Mouse (Mus musculus) heart, postnatal 0 days (tissue): ENCODE results near the gene Ctdnep1. TPM values are rescaled to one million over a fixed set of nuclear protein-coding genes. Genes with fewer than 3 reads are reported as not detected.

Experiments
- ATAC-seq: fragments of 200-750 bp; cut with Nextera tagmentation; 2 replicates; pipeline ENCODE4 v1.8.0; 2017; ENCODE audit warnings: low read depth, moderate number of reproducible peaks, moderate library complexity; ENCODE audit not compliant: insufficient read depth
- DNase-seq: peaks from one replicate; pipeline ENCODE4 v3.0.0-alpha.2; 2016; ENCODE audit warnings: low spot score
- H3K27ac ChIP-seq: fragments of 300-500 bp; sonication (generic); 2 replicates; pipeline ENCODE4 v1.5.1; 2014; ENCODE audit warnings: low read depth, mild to moderate bottlenecking
- H3K27me3 ChIP-seq: fragments of 300-500 bp; sonication (generic); 2 replicates; pipeline ENCODE4 v1.6.1; 2014; ENCODE audit warnings: low read length, mixed read lengths; ENCODE audit not compliant: control insufficient read depth, insufficient read depth
- H3K36me3 ChIP-seq: fragments of 300-500 bp; sonication (generic); replicated peaks from 2 replicates; pipeline ENCODE4 v1.6.1; 2014; ENCODE audit warnings: low read length, mixed read lengths; ENCODE audit not compliant: control insufficient read depth, insufficient read depth
- H3K4me1 ChIP-seq: fragments of 300-500 bp; sonication (generic); 2 replicates; pipeline ENCODE4 v1.6.1; 2014; ENCODE audit warnings: antibody characterized with exemption; ENCODE audit not compliant: control insufficient read depth, insufficient read depth
- H3K4me2 ChIP-seq: fragments of 300-500 bp; sonication (generic); 2 replicates; pipeline ENCODE4 v1.6.1; 2014; ENCODE audit warnings: low read depth, mild to moderate bottlenecking, low read length, moderate library complexity
- H3K4me3 ChIP-seq: fragments of 300-500 bp; sonication (generic); 2 replicates; pipeline ENCODE4 v1.5.1; 2014; ENCODE audit warnings: low read depth, low read length
- H3K9ac ChIP-seq: fragments of 300-500 bp; sonication (generic); replicated peaks from 2 replicates; pipeline ENCODE4 v1.6.1; 2014; ENCODE audit warnings: low read depth, low read length, mixed read lengths
- H3K9me3 ChIP-seq: fragments of 300-500 bp; sonication (generic); replicated peaks from 2 replicates; pipeline ENCODE4 v1.6.1; 2016; ENCODE audit warnings: low read length; ENCODE audit not compliant: control insufficient read depth
- CTCF ChIP-seq: IDR thresholded peaks from 2 replicates; pipeline ENCODE4 v1.5.1; 2016; ENCODE audit warnings: antibody characterized with exemption, control low read depth, low read depth
- EP300 ChIP-seq: IDR thresholded peaks from 2 replicates; pipeline ENCODE4 v1.6.1; 2016; ENCODE audit warnings: antibody characterized with exemption, low read depth
- WGBS: fragments of 180-500 bp; shearing (Covaris S2); extraction: QIAGEN DNeasy Blood & Tissue Kit; methylation state at CpG from one replicate; pipeline ENCODE4 v1.1.7; 2014; 5-methylcytosine and 5-hydroxymethylcytosine counted together
- polyA plus RNA-seq: library from polyadenylated mRNA; unstranded; fragments of >200 nt; fragmentation: Nextera tagmentation; extraction: Ambion mirVana; gene quantifications from 2 replicates; pipeline ENCODE4 v1.2.1, GENCODE M21; 2015
- total RNA-seq: library from RNA; depleted of rRNA; stranded (reverse); fragments of >200 nt; gene quantifications from 2 replicates; pipeline ENCODE4 v1.2.3, GENCODE M21; 2014; ENCODE audit warnings: low replicate concordance

Ctdnep1 gene
- total and polyA plus RNA-seq, 2 experiments from 2014 or later: 24.8 to 45.6 TPM

DNA sequence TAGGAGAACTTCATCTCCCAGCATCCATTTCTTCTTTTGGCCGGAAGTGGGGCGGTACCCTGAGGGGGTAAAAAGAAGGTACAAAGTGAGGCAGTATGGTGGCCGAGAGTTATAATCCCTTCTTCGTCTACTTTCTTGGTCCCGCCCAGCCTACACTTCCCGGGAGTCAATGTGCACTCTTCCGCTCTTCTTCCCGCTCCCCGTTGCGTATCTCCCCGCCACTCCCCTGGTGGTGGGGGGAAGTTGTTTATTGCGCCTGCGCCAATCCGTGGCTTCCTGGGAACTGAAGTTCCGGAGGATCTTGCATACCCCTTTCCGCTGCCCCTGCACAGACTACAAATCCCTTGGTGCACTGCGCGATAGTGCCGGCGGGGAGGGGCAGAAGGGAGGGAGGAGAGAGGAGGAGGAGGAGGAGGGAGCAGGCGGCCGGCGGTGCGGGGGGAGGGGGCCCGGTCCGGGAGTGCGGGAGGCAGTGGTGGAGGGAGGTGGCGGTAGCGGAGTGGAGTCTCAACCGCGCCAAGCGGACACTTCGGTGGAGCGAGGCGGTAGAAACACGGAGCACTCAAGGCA lies 14.5 kb downstream of the Ctdnep1 start, which contains the start of gene Phf23:
Gene Phf23, plus strand, starts transcription at position 387 of the 570 bp plus-strand sequence.
- Histone ChIP-seq H3K9me3 (no peaks in the 10 kb centered on the region), H3K36me3 (peaks cover 37% of the 10 kb centered on the region), H3K4me2 (peak within 1 kb of the TSS; percentile 82), H3K4me1 (peaks cover 9% of the 10 kb centered on the region), H3K27me3 (no peaks in the 10 kb centered on the region), H3K27ac (peak within 1 kb of the TSS; percentile 97), H3K9ac (peak within 1 kb of the TSS; percentile 95), H3K4me3 (peak within 1 kb of the TSS; percentile 96)
- TF ChIP-seq EP300: peak; percentile 91
- peak; percentile 54 for TF ChIP-seq CTCF
- peak; percentile 100 for DNase-seq
- ATAC-seq: peak; percentile 76
- 2% methylated on average over 36 of the region's 36 CpGs for WGBS

DNA sequence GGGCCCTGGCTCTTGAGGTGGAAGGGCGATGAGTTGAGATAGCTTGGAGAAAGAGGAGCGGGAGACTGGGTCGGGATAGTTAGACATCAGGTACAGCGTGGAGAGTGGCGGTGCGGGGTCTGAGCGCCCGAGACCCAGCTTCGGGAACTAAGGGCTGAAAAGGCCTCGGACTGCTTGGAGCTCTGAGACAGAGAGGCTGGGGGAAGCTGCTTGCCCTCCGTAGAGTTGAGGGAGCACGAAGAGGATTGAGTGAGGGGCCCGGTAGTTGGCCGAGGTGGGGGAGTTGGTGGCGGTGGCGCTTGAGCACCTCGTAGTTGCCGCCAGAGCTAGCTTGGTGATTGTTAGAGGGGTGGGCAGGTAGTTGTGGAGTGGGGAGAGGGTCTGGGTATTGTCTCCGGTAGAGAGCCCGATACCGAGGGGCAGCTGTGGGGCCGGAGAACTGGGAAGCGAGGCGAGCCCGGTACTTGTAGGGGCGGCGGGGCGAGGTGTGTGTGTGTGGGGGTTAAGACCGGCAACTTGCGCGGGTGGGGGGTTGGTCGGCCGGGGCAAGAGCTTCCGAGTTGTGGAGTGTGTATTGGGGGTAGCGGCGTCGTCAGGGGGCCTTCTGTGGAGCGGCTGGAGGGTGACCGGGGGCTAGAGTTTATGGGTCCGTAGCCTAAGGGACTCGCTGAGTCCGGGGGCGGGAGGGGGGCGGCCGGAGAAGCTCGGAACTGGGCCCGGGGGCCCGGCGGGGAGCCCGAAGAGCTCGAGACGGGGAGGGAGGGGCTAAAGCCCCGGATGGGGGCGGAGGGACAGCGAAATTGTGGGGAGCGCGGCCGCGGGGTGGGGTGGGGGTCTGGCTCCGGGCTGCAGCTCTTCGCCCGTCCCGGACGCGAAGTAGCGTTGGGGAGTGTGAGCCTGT lies 15.5 kb downstream of the Ctdnep1 start:
- peak; percentile 0 for ATAC-seq
- peak; percentile 27 for DNase-seq
- H3K27me3 ChIP-seq: no peaks in the 10 kb centered on the region
- H3K4me3 ChIP-seq: peak overlapping the region; percentile 96
- no peak for TF ChIP-seq CTCF
- no peak for TF ChIP-seq EP300
- H3K4me1 ChIP-seq: peaks cover 13% of the 10 kb centered on the region
- H3K27ac ChIP-seq: peak overlapping the region; percentile 97
- peaks cover 37% of the 10 kb centered on the region for H3K36me3 ChIP-seq
- H3K9ac ChIP-seq: peak overlapping the region; percentile 95
- peak overlapping the region; percentile 82 for H3K4me2 ChIP-seq
- H3K9me3 ChIP-seq: no peaks in the 10 kb centered on the region
- WGBS: under 1% methylated on average over 62 of the region's 66 CpGs

DNA sequence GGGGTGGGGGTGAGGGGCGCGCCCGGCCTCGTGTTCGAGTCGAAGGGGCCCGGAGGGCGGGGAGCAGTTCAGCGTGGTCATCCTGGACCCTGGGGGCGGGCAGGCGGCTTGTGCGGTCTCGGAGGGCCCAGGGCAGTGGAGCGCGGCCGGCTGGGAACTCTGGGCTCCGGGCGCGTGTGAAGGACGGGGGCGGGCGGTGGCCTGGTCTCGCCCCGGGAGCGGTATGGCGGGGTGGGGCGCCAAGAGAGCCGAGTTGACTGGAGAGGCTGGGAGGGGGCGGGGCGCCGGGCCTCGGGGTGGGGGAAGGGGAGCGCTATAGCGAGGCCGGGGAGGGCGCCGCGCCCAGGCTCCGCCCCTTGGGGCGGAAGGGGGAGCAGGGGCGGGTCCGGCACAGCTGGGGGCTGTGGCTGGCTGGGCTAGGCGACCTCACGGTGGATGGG lies 16.1 kb downstream of the Ctdnep1 start:
- H3K4me1 ChIP-seq: peaks cover 17% of the 10 kb centered on the region
- H3K4me2 ChIP-seq: peak overlapping the region; percentile 82
- peak overlapping the region; percentile 95 for H3K9ac ChIP-seq
- DNase-seq (peak; percentile 78), ATAC-seq (peak; percentile 53)
- peaks cover 39% of the 10 kb centered on the region for H3K36me3 ChIP-seq
- no peaks in the 10 kb centered on the region for H3K27me3 ChIP-seq
- peak overlapping the region; percentile 97 for H3K27ac ChIP-seq
- H3K9me3 ChIP-seq: no peaks in the 10 kb centered on the region
- WGBS: 1% methylated on average over 42 of the region's 44 CpGs
- no peak for TF ChIP-seq CTCF
- TF ChIP-seq EP300: no peak
- peak overlapping the region; percentile 96 for H3K4me3 ChIP-seq

DNA sequence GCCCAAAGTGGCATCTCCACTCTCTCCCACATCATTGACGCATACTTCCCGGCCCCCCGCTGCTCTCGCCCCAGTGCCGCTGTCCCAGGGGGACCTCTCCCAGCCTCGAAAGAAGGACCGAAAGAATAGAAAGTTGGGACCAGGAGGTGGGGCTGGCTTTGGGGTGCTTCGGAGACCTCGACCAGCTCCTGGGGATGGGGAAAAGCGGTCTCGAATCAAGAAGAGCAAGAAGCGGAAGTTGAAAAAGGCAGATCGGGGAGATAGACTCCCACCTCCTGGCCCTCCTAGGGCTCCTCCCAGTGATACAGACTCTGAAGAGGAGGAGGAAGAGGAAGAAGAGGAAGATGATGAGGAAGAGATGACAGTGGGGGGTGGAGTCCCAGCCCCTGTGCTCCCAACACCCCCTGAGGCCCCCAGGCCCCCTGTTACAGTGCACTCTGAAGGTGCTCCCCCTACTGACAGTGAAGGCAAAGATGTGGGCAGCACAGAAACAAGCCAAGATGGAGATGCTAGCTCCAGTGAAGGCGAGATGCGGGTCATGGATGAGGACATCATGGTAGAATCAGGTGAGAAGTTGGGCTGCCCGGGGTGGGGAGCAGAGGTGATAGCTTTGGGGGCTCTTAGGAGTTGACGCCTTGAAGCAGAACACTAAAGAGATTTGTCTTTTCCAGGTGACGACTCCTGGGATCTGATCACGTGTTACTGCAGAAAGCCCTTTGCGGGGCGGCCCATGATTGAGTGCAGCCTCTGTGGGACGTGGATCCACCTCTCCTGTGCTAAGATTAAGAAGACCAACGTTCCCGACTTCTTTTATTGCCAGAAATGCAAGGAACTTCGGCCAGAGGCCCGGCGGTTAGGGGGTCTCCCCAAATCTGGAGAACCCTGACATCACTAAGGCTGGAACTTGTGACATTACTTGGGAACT lies 17.9 kb downstream of the Ctdnep1 start:
- Histone ChIP-seq H3K4me2 (no peak overlapping the region), H3K4me3 (no peak overlapping the region), H3K9ac (no peak overlapping the region), H3K9me3 (no peaks in the 10 kb centered on the region), H3K36me3 (peaks cover 35% of the 10 kb centered on the region), H3K4me1 (peaks cover 9% of the 10 kb centered on the region), H3K27me3 (no peaks in the 10 kb centered on the region), H3K27ac (no peak overlapping the region)
- 88% methylated on average over 27 of the region's 27 CpGs for WGBS
- ATAC-seq: no peak
- no peak for TF ChIP-seq EP300
- peak; percentile 26; the same call in 1 of the 2 replicates for TF ChIP-seq CTCF
- DNase-seq: no peak

DNA sequence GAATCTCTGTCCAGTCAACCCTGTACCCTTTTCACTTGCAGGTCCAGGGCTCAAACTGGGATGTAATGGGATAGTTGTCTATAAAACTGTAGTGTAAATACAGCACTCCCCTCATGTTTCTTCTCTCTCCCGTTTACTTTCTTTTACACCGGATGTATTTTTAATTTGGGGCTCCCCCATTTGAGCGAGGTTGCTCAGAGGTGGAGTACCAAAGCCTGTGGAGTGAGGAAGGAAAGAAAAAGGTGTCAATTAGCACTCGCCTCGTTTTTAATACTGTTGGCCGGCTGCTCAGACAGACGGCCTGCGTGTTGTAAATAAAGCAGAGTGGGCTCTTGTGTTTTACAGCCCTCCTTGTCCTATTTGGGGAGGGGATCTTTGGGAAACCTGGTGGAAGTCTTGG lies 18.7 kb downstream of the Ctdnep1 start:
- H3K4me3 ChIP-seq: no peak overlapping the region
- no peak overlapping the region for H3K27ac ChIP-seq
- ATAC-seq: no peak
- no peaks in the 10 kb centered on the region for H3K27me3 ChIP-seq
- H3K36me3 ChIP-seq: peaks cover 27% of the 10 kb centered on the region
- no peak overlapping the region for H3K4me2 ChIP-seq
- H3K4me1 ChIP-seq: peaks cover 11% of the 10 kb centered on the region
- no peaks in the 10 kb centered on the region for H3K9me3 ChIP-seq
- WGBS: 89% methylated on average over 8 of the region's 8 CpGs
- no peak for DNase-seq
- TF ChIP-seq CTCF (no peak), EP300 (no peak)
- no peak overlapping the region for H3K9ac ChIP-seq
